Mouse (Mus musculus) cerebellum, postnatal 4 days (tissue): ENCODE measurements around the gene Sprr2f.

Experiments
- DNase-seq, 2 experiments: peaks; one replicate each; pipeline ENCODE4 v3.0.0; 2022; ENCODE audit warnings: low spot score in 2 of 2, mixed read lengths in 1 of 2

Gene Sprr2f

DNA sequence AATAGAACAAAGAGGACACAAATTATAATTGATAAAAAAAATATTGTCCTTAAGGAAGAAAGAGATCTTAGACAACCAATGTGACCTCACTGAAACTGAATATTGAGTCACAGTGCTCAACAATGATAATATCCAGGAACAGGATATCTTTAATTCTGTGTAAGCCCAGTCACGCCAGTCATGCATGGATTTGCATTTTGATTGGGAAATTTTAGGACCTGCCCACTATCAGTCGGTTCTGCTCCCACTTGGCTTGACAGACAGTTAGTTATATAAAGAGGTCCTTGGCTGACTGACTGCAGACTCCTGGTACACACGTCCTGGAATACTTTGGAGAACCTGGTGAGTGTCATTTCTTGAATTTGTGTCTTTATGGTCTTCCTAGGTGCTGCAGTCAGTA is at the start of gene Sprr2f:
Sprr2f (plus strand) TSS at position 301 of the 400 bp plus-strand sequence.
- no peak for DNase-seq

DNA sequence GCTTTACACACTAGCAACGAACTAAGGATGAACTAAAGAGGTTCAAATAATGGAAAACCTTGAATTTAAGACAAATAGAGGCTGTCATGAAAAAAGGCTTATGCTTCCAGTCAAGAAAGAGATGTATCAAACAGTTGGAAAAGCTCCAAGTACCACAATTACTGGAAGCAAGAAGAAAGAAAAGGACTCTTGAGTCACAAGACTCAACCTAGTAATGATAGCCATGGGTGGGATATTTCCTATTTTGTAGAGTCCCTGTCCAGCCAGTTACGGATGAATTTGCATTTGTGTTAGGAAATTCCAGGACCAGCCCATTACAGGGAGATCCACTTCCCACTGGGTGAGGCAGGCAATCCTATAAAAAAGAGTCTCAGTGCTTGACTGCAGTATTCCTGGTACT is 48.7 kb upstream of the Sprr2f start, which contains the start of gene Sprr2b:
Sprr2b (plus strand) TSS at position 301 of the 400 bp plus-strand sequence.
- no peak for DNase-seq

DNA sequence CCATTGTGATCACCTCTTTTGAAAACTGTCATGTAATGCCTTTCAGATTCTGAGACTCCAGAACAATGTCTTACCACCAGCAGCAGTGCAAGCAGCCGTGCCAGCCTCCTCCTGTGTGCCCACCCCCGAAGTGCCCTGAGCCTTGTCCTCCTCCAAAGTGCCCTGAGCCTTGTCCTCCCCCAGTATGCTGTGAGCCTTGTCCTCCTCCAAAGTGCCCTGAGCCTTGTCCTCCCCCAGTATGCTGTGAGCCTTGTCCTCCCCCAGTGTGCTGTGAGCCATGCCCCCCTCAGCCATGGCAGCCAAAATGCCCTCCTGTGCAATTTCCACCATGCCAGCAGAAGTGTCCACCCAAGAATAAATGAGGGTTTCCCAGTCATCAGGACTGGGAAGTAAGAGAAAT is 47.6 kb upstream of the Sprr2f start:
- no peak for DNase-seq

DNA sequence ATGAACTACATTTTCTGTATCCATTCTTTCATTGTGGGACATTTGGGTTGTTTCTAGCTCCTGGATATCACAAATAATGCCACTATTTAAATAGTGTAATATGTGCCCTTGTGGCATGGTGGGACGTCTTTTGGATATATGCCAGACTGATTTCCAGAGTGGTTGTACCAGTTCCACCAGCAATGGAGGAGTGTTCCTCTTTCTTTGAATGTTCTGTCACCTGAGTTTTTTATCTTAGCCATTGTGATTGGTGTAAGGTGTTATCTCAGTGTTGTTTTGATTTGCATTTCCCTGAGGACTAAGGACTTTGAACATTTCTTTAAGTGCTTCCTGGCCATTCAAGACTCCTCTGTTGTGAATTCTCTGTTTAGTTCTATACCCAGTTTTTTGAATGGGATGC is 28.7 kb upstream of the Sprr2f start:
- no peak for DNase-seq

DNA sequence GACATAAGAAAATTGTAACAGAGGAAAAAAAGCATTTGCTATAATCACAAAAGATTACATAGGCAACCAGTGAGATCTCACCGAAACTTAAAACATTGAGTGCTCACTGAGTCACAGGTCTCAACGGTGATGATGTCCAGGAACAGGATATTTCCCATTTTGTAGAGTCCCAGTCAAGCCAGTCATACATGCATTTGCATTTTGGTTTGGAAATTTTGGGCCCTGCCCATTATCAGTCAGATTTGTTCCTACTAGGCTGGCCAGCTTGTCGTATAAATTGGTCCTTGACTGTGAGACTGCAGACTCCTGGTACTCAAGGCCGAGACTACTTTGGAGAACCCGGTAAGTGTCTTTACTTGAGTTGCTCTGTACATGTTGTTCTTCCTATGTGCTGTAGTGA is 26.1 kb upstream of the Sprr2f start, which contains the start of gene Sprr2d:
Sprr2d (plus strand) TSS at position 301 of the 400 bp plus-strand sequence.
- no peak for DNase-seq

DNA sequence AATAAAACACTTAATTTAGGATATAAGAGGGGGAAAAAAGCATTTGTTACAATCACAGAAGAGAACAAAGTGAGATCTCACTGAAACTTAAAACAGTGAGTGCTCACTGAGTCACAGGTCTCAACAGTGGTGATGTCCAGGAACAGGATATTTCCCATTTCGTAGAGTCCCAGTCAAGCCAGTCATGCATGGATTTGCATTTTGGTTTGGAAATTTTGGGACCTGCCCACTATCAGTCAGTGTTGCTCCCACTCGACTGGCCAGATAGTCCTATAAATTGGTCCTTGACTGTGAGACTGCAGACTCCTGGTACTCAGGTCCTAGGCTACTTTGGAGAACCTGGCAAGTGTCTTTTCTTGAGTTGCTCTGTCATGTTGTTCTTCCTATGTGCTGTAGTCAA is 13.1 kb upstream of the Sprr2f start, which contains the start of gene Sprr2e:
Sprr2e (plus strand) TSS at position 301 of the 400 bp plus-strand sequence.
- DNase-seq: no peak

DNA sequence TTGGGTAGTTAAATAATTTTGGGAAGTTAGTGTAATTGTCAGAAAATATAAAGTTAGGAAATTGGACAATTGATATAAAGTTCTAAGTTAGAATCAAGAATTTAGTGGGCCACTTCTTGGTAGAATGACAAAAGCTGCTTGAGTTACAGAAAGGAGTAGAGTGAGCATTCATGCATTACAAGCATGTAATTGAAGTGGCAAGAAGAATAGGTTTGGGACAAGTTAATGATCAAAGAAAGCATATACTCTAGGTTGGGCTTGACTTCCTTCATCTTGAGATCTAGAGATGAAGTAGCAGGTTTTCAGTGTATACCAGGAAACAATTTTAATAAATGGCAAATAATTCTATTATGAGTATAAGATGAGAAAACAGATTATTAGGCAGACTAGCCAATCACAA is 3.4 kb upstream of the Sprr2f start:
- no peak for DNase-seq

DNA sequence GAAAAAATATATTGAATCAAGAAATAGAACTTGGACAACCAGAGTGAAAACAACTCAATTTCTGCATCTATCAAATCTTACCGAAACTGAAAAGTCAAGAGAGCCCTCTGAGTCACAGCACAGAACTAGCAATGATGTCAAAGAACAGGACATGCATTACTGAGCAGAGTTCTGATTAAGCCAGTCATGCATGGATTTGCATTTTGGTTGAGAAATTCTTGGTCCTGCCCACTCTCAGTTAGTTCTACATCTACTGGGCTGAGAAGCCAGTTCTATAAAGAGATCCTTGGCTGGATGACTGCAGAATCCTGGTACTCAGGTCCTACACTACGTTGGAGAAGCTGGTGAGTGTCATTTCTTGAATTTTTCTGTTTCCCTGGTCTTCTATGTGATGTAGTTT is 8.6 kb downstream of the Sprr2f start:
- DNase-seq: no peak

DNA sequence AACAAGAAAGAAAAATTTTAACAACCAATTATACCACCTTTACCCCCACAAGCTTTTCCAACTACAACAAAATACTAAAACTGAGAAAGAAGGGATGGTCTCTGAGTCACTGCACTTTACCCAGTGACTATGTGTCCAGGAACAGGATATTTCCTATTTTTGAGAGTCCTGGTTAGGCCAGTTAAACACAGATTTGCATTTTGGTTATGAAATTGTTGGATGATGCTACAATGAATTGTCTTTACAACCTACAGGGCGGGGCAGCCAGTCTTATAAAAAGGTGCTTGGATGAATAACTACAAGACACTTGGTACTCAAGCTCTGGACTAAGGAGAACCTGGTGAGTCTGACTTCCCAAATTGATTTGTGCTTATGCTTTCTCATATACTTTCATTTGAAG is 20.4 kb downstream of the Sprr2f start, which contains the start of gene Sprr2h:
Sprr2h (plus strand) TSS at position 301 of the 400 bp plus-strand sequence.
- DNase-seq: no peak

DNA sequence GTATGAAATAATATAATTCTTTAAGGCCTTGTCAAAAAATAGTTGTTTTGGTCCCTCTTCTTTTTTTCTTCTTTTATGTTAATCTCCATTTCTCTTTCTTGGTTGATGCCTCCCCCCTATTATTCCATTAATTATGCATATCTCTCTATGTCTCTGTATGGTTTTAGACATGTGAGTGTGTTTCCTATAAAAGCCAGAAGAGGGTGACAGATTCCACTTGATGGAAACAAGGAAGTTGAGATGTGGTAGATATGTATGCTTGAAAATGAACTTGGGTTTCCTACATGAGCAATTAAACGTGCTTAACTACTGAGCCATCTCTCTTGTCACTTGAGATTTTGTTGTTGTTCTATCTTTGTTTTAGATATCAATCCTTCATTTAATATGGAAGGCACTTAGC is 29.3 kb downstream of the Sprr2f start:
- no peak for DNase-seq

DNA sequence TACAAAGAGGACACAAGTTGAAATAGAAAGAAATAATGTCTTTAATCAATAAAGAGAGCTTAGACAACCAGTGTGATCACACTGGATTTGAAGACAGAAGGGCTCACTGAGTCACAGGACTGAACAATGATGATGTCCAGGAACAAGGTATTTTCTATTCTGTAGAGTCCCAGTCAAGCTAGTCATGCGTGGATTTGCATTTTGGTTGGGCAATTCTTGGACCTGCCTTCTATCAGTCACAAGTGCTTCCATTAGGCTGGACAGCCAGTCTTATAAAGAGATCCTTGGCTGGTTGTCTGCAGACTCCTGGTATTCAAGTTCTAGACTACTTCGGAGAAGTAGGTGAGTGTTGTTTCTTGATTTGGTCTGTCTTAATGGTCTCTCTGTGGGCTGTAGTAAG is 42.7 kb downstream of the Sprr2f start, which contains the start of gene Sprr2i:
Sprr2i (plus strand) TSS at position 301 of the 400 bp plus-strand sequence.
- DNase-seq: no peak
